Mouse (Mus musculus) brain, embryonic 14.5 days (tissue): ENCODE measurements around the gene 1700057G04Rik.

Source experiments
- CTCF ChIP-seq: fragments of 200-500 bp; IDR thresholded peaks from 2 replicates; pipeline ENCODE4 v1.5.1; 2012; ENCODE audit warnings: inconsistent platforms, mild to moderate bottlenecking, moderate library complexity, borderline replicate concordance; ENCODE audit not compliant: insufficient read depth, insufficient read length; ENCODE audit errors: extremely low read depth
- POLR2A ChIP-seq: fragments of 200-500 bp; IDR thresholded peaks from 2 replicates; pipeline ENCODE4 v1.6.1; 2012; ENCODE audit warnings: mild to moderate bottlenecking, inconsistent platforms, borderline replicate concordance; ENCODE audit not compliant: poor library complexity, insufficient read depth, insufficient read length, severe bottlenecking; ENCODE audit errors: extremely low read depth

DNA sequence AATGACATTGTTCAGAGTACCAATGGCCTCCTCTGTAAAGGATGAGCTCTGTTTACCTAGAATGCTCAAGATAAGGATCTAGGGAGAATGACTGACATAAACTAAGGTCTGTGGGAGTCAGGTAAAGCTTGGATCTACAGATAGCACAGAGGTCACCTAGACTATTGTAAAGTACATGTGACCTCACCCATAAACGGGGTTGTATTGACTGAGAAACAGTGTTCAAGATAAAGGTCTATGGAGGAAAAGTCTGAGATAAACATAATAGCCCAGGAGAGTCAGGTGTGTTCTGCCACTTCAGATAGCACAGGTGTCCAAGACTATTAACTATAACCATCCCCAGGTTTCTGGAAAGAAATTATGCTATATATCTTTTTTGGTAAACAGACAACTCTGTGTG lies 29.8 kb downstream of the 1700057G04Rik start:
- TF ChIP-seq CTCF (no peak), POLR2A (no peak)
